Mouse (Mus musculus) heart, embryonic 10.5 days (tissue): Measurements from ENCODE around the gene Tomt. TPM values are rescaled to one million over a fixed set of nuclear protein-coding genes. Genes with fewer than 3 reads are reported as not detected.
"Not testable (repeated sequence)": the region's sequence is repeated elsewhere in the genome, so short reads cannot be mapped to it uniquely, and the experiment has no call there.

Experiments
- DNase-seq: peaks from one replicate; pipeline ENCODE4 v3.0.0-alpha.2; 2017; ENCODE audit warnings: low spot score
- H3K27ac ChIP-seq: fragments of 300-500 bp; sonication (generic); 2 replicates; pipeline ENCODE4 v1.5.1; 2016; ENCODE audit warnings: mild to moderate bottlenecking
- H3K27me3 ChIP-seq: fragments of 300-500 bp; sonication (generic); 2 replicates; pipeline ENCODE4 v1.6.1; 2016; ENCODE audit warnings: mild to moderate bottlenecking; ENCODE audit not compliant: poor library complexity, insufficient read depth, severe bottlenecking
- H3K36me3 ChIP-seq: fragments of 300-500 bp; sonication (generic); 2 replicates; pipeline ENCODE4 v1.6.1; 2016; ENCODE audit warnings: mild to moderate bottlenecking, moderate library complexity
- H3K4me1 ChIP-seq: fragments of 300-500 bp; sonication (generic); 2 replicates; pipeline ENCODE4 v1.6.1; 2016; ENCODE audit warnings: mild to moderate bottlenecking
- H3K4me3 ChIP-seq: fragments of 300-500 bp; sonication (generic); 2 replicates; pipeline ENCODE4 v1.5.1; 2016; ENCODE audit warnings: mild to moderate bottlenecking, moderate library complexity
- H3K9me3 ChIP-seq: fragments of 300-500 bp; sonication (generic); 2 replicates; pipeline ENCODE4 v1.6.1; 2016; ENCODE audit warnings: mild to moderate bottlenecking, moderate library complexity
- WGBS: fragments of 180-500 bp; shearing (Covaris S2); methylation state at CpG from one replicate; pipeline ENCODE4 v1.1.7; 2016; 5-methylcytosine and 5-hydroxymethylcytosine counted together
- polyA plus RNA-seq: library from polyadenylated mRNA; unstranded; fragments of >200 nt; fragmentation: Nextera tagmentation; extraction: Ambion mirVana; gene quantifications from 2 replicates; pipeline ENCODE4 v1.2.1, GENCODE M21; 2016

Tomt gene
- polyA plus RNA-seq, 1 experiment from 2014 or later, result 0.41 TPM

DNA sequence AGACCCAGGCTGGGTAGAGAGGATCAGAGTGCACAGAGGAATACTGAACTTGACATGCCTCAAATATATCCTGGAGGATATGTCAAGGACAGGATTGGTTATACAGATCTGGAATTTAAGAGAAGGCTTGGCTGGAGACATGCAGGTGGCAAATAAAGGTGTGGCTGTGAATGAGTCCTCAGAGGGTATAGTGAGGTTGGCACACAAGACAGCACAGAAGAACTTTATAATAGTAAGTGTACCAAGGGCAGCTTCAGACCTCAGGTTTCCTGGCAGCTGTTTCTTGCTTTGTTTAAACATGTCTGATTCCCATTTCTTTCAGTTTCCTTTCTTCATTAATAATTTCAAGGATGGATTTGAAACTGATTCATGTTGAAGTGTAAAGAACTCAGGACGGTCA is 26.4 kb upstream of the Tomt start:
- Histone ChIP-seq H3K4me3 (peak overlapping the region; percentile 87; the same call in 1 of the 2 replicates), H3K9me3 (no peaks in the 10 kb centered on the region), H3K27me3 (no peaks in the 10 kb centered on the region), H3K4me1 (no peaks in the 10 kb centered on the region), H3K27ac (no peak overlapping the region), H3K36me3 (no peaks in the 10 kb centered on the region)
- DNase-seq, result no peak
- 88% methylated on average over 1 of the region's 1 CpGs for WGBS

DNA sequence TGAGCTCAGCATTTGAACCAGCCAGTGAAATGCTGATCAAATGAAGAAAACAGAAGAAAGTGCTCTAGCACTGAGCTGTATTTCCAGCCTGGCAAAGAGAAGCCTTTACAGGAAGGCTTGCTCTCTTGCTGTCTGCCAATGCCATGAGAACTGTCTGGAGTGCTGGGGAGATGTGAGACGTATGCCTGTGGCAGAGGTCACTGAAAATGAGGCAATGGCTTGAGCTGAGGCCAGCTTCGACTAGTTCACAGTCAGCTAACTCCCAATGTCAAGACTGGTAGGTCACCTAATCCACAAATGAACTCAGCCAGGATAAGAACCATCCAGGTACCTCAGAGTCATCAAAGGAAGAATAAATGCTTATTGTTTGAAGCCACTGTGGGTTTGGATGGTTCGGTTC is 21.9 kb upstream of the Tomt start:
- WGBS, result 80% methylated on average over 3 of the region's 3 CpGs
- no peak overlapping the region for H3K27ac ChIP-seq
- H3K9me3 ChIP-seq, result no peaks in the 10 kb centered on the region
- no peaks in the 10 kb centered on the region for H3K27me3 ChIP-seq
- no peaks in the 10 kb centered on the region for H3K36me3 ChIP-seq
- H3K4me1 ChIP-seq, result no peaks in the 10 kb centered on the region
- no peak for DNase-seq
- H3K4me3 ChIP-seq, result no peak overlapping the region

DNA sequence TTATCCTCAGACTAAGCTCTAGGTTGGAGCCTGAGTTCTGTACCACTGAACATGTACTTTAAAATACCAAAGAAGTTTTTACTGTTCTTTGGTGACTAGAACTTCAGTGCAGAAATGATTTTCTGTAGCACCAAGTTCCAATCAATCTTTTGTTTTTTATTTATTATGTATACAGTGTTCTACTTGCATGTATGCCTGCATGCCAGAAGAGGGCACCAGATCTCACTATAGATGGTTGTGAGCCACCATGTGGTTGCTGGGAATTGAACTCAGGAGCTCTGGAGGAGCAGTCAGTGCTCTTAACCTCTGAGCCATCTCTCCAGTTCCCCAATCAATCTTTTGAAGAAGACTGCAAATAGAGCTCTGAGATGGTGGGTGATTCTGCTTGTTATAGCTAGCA is 19.7 kb upstream of the Tomt start:
- not testable (repeated sequence) for H3K9me3 ChIP-seq, H3K36me3 ChIP-seq, H3K27ac ChIP-seq, H3K4me1 ChIP-seq, H3K27me3 ChIP-seq, DNase-seq, H3K4me3 ChIP-seq

DNA sequence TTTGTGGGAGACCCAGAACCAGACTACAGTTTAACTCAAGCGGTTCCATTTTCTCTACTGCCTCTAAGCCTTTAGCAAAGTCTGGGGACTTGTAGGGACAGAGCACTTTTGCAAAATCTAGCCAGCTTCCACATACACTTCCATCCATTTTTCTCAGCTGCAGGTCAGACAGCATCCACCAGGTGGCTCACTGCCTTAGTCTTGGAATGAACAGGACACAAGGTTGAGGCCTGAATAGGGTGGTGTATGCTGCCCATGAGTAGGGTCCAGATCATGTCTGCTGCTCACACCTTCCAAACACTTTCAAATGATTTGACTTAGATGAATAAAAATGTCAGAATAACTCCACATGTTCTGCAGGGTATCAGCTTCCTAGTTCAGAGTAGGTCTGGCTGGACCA is 11.9 kb upstream of the Tomt start:
- peak; percentile 83 for DNase-seq
- no peaks in the 10 kb centered on the region for H3K27me3 ChIP-seq
- no peak overlapping the region for H3K27ac ChIP-seq
- H3K4me3 ChIP-seq, result no peak overlapping the region
- H3K9me3 ChIP-seq, result no peaks in the 10 kb centered on the region
- 13% methylated on average over 1 of the region's 1 CpGs for WGBS
- no peaks in the 10 kb centered on the region for H3K4me1 ChIP-seq
- peaks cover 19% of the 10 kb centered on the region for H3K36me3 ChIP-seq

DNA sequence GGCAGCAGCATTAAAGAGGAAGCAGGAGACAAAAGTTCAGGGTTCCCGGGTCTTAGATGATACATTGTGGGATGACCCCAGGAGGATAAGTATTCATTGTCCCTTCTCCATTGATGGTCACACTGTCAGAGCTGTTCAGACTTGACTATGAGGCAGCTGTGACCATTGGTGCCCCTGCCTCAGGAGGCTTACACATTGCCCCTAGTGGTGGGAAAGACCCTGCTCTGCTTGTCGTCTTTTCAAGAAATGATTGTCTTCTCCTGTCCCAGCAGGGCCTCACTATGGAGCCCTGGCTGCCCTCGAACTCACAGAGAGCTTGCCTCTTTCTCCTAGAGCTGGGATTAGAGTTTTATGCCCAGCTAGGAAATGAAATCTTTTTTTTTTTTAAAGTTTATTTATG is 5.8 kb upstream of the Tomt start:
- Histone ChIP-seq H3K36me3 (peaks cover 58% of the 10 kb centered on the region), H3K4me3 (no peak overlapping the region), H3K4me1 (peaks cover 17% of the 10 kb centered on the region), H3K9me3 (no peaks in the 10 kb centered on the region), H3K27ac (no peak overlapping the region), H3K27me3 (no peaks in the 10 kb centered on the region)
- 66% methylated on average over 3 of the region's 3 CpGs for WGBS
- no peak for DNase-seq

DNA sequence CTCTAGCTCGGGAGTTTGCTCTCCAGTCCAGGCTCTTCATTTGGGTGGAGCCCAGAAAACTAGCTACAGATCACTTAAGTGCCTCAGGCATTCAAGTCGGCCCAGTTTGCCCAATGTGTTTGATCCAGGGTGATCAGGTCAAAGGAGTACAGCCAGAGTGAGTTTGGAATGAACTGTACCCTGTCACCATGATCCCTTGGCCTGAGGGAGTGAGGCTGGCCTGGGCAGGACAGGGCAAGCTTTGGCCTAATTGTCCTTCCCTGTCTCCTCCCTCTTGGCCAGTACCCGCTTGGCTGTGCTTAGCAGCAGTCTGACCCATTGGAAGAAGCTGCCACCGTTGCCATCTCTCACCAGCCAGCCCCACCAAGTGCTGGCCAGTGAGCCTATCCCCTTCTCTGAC is 4.0 kb upstream of the Tomt start:
- no peak overlapping the region for H3K27ac ChIP-seq
- no peaks in the 10 kb centered on the region for H3K9me3 ChIP-seq
- DNase-seq, result no peak
- no peaks in the 10 kb centered on the region for H3K27me3 ChIP-seq
- peaks cover 26% of the 10 kb centered on the region for H3K4me1 ChIP-seq
- WGBS, result 84% methylated on average over 4 of the region's 4 CpGs
- H3K36me3 ChIP-seq, result peaks cover 56% of the 10 kb centered on the region
- no peak overlapping the region for H3K4me3 ChIP-seq

DNA sequence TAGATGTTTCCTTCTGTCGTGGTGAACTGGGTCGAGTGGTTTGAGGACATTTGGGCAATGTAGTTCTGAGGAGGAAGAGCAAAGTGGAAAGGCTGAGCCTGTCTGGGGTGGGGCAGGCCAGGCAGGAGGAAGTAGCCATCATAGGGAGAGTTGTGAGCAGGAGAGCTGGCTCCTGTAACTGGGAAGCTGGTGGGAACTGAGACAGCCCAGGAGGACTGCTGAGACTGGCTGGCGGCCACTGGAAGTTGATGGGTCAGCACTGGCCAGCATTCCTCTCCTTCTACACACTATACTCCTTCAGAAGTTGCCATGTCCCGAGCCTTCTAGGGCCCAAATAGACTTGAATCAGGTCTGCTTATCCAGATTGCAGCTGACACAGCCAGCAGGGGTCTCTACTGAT is 2.2 kb upstream of the Tomt start:
- Histone ChIP-seq H3K4me1 (peaks cover 30% of the 10 kb centered on the region), H3K27me3 (no peaks in the 10 kb centered on the region), H3K27ac (0 out of 2 replicates have a peak overlapping the region, but pooled peaks have one; percentile 19), H3K36me3 (peaks cover 42% of the 10 kb centered on the region), H3K9me3 (no peaks in the 10 kb centered on the region), H3K4me3 (no peak overlapping the region)
- DNase-seq, result no peak
- 69% methylated on average over 4 of the region's 4 CpGs for WGBS

DNA sequence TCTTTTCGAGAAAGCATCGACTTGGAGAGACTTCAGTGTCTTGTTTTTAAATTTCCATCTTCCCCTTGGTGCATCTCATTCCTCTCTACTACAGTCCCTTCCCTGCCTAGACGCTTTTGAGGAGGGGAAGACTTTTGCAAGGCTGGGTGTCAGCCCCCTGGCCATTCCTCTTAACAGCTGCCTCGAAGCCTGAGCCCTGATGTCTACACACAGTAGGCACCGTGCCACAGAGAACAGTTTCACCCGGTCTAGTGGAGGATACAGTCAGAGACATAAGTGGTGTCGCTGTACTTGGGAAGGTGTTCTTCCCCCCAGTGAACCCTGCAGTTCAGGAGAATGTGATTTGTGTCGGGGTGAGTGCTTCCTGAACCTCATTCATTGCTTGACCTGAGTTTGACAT is 537 bp upstream of the Tomt start:
- Histone ChIP-seq H3K9me3 (no peaks in the 10 kb centered on the region), H3K27me3 (no peaks in the 10 kb centered on the region), H3K27ac (peak overlapping the region; percentile 96), H3K36me3 (peaks cover 36% of the 10 kb centered on the region), H3K4me1 (peaks cover 30% of the 10 kb centered on the region), H3K4me3 (peak overlapping the region; percentile 68)
- no peak for DNase-seq
- WGBS, result 63% methylated on average over 8 of the region's 8 CpGs

DNA sequence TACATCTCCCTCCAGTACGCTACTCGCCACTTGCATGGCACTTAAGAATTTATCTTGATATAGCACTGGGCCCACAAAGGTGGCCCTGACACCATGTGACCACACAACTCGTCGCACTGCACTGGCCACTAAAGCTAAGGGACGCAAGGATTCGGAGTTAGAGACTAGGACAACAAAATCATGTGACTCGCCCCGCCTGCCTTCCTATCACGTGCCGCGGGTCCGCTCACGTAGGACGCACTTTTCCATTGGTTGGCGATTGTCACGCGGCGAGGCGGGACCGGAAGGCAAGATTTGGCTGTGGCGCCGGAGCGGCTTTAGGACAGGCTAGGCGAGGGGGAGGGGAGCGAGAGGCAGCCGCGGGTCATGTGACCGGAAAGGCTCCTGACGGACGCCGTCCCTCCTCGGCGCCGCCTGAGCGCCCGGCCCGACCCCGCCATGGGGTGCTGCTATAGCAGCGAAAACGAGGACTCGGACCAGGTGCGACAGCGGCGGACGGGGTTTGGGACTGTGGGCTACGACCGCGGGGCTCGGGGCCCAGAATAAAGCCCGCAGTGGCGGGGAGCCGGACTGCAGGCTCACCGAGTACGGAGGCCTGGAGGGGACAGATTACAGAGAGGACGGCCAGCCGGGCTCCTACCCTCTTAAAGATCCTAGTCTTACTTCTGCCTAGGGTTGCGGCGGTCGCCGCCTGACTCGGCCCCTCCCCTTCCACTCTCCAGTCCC is 435 bp downstream of the Tomt start, which contains the start of gene Lamtor1:
Gene Lamtor1 (plus strand): TSS at position 344 of the 726 bp plus-strand sequence.
- under 1% methylated on average over 61 of the region's 61 CpGs for WGBS
- DNase-seq, result peak; percentile 100
- Histone ChIP-seq H3K9me3 (no peaks in the 10 kb centered on the region), H3K4me1 (peaks cover 30% of the 10 kb centered on the region), H3K4me3 (peak within 1 kb of the TSS; percentile 68), H3K27ac (peak within 1 kb of the TSS; percentile 96), H3K27me3 (no peaks in the 10 kb centered on the region), H3K36me3 (peaks cover 34% of the 10 kb centered on the region)

DNA sequence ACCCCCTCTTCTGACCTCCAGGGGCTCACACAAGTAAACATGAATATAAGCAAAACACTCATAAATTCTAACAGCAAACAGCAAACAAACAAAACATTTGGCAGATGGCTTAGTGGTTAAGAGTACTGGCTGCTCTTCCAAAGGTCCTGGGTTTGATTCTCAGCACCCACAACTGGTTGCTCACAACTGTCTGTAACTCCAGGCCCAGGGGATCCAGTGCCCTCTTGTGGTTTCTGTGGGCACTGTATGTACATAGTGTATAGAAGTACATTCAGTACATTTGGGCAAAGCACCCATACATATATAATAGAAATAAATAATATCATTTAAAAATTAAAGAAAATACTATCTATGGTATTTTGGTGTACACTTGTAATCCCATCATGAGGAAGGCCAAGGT is 3.3 kb downstream of the Tomt start:
- peaks cover 17% of the 10 kb centered on the region for H3K4me1 ChIP-seq
- no peak for DNase-seq
- H3K9me3 ChIP-seq, result no peaks in the 10 kb centered on the region
- H3K36me3 ChIP-seq, result peaks cover 32% of the 10 kb centered on the region
- no peak overlapping the region for H3K4me3 ChIP-seq
- no peak overlapping the region for H3K27ac ChIP-seq
- H3K27me3 ChIP-seq, result no peaks in the 10 kb centered on the region

DNA sequence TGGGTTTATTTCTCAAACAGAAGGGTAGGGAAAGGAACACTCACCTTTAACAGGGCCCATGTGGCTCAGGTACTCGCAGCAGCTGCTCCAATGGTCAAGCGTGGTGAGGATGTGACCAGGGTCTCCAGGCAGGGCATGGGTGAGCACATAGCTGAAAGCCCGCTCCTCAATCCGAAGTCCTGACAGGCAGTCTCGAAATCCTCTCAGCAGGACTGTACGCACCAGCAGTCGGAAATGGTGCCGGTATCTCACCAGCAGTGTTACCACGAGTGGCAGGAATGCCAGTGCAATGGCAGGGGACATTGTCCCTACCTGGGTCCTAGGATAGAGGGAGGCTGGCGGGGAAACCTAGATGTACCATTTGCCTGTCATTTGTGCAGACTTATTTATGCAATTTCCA is 4.2 kb downstream of the Tomt start:
- H3K36me3 ChIP-seq, result peaks cover 32% of the 10 kb centered on the region
- H3K4me3 ChIP-seq, result no peak overlapping the region
- no peaks in the 10 kb centered on the region for H3K9me3 ChIP-seq
- DNase-seq, result no peak
- peaks cover 12% of the 10 kb centered on the region for H3K4me1 ChIP-seq
- H3K27me3 ChIP-seq, result no peaks in the 10 kb centered on the region
- no peak overlapping the region for H3K27ac ChIP-seq
- 91% methylated on average over 10 of the region's 10 CpGs for WGBS

DNA sequence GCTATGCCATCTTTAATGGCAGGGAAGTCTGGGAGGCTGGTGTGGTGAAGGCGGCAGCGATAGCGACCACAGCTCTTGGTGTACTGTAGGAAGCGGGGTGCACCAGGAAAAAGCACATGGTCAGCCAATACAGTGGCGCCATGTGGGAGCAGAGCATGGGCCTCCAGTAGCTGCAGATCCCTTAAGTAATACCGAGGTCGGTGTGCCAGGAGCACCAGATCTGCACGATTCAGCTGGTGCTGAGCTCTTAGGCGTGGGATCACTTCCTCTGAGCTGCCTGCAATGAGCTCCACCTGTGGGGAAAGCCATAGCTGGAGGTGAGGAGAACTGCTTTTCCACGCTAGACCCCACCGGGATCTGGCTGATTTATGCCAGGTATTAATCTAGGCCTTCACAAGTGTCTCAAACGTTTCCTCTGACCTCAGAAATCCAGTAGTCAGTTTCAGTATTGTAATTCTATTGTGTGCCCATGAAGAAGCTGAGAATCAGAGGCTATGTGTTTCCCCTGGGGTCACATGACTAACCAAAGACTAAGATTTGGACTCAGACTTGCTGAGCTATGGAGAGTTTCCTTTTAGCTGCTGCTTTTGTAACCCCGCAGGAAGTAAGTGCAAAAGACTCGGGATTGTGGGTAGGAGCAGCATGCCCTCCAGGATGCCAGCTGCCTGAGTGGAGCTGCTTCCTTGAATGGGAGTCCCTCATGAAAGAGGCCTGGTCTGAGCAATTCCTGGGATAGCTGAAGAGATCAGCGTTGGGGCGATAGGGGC is 5.6 kb downstream of the Tomt start:
- 91% methylated on average over 16 of the region's 16 CpGs for WGBS
- H3K27ac ChIP-seq, result no peak overlapping the region
- peaks cover 7% of the 10 kb centered on the region; the same call in 1 of the 2 replicates for H3K4me1 ChIP-seq
- H3K27me3 ChIP-seq, result no peaks in the 10 kb centered on the region
- H3K4me3 ChIP-seq, result no peak overlapping the region
- no peaks in the 10 kb centered on the region for H3K9me3 ChIP-seq
- H3K36me3 ChIP-seq, result peaks cover 32% of the 10 kb centered on the region
- DNase-seq, result no peak
